Mouse (Mus musculus): ENCODE measurements around the gene Tgm6. TPM values are rescaled to one million over a fixed set of nuclear protein-coding genes. Genes with fewer than 3 reads are reported as not detected.
A peak's percentile ranks its signal among the peaks of the same experiment; 100 is the strongest.

Tgm6 gene
- not detected for total RNA-seq (2021)
- long read RNA-seq, experiment 1 = 0 reads
- long read RNA-seq, experiment 2 = 0 reads

DNA sequence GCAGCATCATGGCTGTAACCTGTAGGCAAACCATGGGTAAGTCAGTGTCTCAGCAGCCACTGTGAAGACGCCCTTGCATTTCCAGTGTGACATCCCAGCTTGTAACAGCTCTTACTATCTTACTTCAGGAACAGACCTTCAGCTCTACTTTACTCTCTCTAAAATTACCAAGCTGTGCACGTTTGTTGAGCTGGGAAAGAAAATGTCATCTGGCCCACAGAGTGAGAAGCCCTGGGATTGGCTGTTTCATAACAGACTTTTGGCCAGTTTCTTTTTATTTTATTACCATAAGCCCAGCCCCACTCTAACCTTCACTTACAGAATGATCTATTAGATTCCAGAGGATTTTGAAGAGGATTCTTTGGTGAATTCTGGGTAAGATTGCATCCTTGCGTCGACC is at the start of gene Tgm6:
Gene Tgm6 (plus strand): TSS at position 301 of the 400 bp plus-strand sequence.
- DNase-seq = no peak

DNA sequence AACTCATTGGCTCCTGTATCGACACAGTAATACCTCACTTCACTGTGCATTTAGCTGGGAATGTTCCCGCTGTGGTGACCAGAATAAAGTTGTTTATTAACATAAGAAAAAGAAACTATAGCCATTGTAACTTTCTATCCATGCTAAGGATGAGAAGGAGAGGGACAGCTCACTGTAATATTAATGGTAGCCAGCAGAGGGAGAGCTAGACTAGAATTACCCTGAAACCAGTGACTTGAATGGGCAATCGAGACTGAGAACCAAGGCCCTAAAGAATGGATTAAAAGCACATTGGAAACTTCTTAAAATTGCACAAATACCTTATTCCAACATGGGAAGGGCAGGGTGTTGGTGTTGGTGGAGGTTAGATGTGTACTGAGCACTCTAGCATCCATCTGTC is 44.0 kb upstream of the Tgm6 start:
- peak; percentile 5 to 40 for DNase-seq

DNA sequence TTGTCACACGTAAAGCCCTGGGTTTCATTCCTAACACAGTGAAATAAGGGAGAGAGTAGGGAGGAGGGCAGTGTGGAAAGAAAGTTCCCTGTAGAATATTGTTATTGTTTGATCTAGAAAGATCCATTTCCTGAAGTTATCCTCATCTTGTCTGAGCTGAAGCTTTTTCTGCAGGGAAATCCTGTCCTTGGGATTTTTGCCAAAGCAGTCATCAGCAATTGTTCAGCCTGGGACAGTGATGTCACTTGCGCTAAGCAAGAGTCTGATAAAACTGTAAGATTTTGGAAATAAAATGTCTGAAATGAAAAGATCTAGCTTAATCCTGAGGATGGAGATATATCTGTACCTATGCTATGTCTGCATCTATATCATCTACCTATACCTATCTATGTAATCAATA is 41.8 kb upstream of the Tgm6 start:
- DNase-seq = no peak

DNA sequence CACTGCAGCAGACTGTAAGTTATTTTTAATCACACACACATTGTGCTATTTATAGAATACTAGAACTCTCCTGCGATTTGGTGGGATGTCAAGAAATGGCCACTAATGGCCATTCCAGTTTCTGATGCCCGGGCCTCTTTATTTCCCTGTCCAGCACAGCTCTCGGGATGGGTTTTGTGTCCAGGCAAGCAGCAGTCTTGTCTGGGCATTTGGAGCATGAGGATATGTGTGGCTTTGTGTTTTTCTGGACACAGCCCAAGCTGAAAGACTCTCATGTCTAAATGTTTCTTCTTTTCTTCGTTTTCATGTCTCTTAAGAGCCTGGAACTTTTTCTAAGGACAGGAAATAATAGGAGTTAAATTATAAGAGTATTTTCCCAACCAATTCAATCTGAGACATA is 588 bp downstream of the Tgm6 start:
- DNase-seq = no peak

DNA sequence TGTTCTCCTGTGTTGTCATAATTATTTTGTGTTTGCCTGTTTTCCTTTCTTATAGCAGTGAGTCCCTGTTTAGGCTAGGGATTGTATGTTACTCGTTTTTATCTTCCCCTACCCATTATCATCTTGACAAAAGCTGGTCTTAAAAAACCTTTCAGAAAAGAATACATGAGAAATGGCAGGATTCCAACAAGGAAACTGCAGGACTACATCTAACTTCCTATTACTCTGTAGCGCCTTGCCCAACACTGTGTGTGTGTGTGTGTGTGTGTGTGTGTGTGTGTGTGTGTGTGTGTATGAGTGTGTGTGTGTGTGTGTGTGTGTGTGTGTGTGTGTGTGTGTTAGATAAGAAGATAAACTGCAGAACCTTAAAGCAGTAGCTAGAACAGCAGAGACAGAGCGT is 1.2 kb downstream of the Tgm6 start:
- no peak for DNase-seq

DNA sequence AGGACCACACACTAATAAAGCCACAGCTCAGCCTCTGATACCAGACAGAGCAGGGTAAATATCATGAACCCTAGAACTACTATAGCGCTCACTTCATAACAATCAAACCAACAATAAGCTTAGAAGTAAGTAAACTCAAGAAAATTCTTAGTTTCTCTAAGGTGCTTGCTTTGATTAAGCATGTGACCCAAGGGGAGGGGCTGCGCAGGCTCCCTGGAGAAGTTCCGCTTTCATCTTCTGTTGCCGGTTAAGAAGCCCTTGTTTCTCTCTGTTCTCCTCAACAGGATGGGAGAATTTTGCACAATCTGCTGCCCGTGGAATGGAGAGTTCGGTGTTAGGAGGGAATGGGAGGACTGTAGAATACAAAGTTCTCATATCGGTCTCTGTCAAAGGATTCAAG is 6.4 kb downstream of the Tgm6 start:
- DNase-seq = no peak

DNA sequence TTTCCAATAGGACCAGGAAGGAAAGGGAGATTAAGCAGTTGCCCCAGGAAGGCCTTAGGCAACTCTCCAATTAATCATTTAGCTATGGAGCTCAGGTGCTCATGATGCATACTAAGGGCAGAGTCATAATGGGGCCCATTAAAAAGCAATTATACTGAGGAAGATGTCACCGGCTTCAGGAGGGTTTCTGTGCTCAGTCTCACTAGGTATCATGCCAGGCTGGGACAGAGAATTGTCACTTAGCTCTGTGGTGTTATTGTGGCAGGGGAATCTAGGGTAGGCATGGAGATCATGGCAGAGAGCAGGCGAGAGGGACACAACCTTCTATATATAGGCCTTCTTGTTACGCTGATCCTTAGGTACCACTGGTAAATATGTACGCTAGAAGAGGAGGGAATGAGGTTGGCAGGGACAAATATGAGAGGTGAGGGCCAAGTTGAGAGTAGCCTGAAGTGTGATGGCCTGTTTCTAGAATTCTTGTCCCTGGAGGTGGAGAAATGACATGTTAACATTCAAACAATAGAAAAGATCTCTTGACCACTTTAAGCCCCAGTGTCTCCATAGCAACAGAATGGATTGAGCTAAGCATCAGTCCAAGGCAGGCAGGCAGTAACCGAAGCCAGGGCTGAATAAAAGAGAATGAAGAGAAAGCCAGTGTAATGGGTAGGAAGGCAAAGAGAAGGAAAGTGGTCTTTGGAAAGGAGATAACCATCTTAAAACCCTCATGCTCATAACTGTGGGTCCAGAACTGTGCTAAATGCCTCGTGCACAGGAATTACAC is 13.3 kb downstream of the Tgm6 start:
- no peak for DNase-seq

DNA sequence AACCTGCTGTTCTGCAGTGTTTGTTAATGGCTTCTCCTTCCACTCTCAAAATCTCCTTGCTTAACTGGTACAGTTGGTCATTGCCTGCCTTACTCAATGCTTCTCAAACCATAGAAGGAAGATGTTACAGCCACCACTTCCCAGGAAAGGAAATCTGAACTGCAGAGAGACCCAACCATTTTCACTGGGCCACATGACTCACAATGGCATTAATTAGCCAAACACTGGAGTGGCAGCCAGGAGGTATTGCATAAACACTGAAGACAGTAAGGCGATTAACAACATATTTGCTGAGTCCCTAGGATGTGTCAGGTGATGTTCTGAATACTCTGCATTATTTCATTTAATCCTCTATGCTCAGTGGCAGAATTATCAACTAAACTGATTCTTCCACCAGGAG is 13.9 kb downstream of the Tgm6 start:
- DNase-seq = no peak

DNA sequence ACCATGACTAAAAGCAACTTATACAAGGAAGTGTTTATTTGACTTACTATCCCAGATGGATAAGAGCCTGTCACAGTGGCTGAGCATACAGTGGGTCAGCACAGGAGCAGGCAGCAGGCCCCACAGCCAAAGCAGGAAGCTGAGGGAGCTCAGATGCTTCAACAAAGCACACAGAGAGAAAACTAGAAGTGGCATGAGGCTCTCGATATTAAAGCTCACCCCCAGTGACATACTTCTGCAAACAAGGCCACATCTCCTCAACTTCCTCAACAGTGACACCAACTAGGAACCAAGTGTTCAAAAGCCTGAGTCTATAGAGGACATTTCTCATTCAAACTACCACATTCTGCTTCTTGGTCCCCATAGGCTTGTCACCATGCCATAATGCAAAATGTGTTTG is 17.5 kb downstream of the Tgm6 start:
- no peak for DNase-seq

DNA sequence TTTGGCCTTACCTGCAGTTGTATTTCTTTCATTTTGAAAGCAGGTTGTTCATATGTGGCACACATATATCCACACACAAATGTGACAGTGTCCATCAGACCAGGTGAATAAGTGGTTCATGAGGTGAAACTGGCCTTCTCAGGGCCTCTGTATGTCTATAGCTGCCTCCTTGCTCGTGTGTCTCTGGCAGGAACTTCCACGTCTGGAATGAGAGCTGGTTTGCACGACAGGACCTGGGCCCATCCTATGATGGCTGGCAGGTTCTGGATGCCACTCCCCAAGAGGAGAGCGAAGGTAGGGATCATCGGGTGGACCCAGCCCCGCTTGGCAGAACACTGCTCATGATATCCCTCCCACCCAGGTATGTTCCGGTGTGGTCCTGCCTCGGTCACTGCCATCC is 30.8 kb downstream of the Tgm6 start:
- DNase-seq = no peak

DNA sequence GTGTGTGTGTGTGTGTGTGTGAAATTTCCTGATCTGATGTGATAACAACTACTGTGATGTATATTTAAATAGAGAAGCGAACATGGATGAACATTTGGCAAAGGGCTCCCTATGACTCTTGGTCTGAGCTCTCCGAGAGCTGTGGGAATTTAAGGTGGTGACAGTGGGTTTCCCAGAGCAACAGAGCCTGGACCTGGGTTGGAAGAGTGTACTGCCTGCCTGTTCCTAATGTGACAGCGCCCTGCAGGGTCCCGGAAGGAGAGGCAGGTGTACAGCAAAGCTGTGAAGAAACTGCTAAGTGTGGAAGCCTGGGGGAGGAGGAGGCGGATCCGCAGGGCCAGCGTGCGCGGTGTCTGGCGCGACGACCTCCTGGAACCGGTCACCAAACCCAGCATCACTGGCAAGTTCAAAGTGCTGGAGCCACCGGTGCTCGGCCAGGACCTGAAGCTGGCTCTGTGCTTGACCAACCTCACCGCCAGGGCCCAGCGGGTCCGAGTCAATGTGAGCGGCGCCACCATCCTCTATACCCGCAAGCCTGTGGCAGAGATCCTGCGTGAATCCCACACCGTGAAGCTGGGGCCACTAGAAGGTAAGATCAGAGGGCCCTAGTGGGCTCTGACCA is 32.6 kb downstream of the Tgm6 start:
- no peak for DNase-seq

DNA sequence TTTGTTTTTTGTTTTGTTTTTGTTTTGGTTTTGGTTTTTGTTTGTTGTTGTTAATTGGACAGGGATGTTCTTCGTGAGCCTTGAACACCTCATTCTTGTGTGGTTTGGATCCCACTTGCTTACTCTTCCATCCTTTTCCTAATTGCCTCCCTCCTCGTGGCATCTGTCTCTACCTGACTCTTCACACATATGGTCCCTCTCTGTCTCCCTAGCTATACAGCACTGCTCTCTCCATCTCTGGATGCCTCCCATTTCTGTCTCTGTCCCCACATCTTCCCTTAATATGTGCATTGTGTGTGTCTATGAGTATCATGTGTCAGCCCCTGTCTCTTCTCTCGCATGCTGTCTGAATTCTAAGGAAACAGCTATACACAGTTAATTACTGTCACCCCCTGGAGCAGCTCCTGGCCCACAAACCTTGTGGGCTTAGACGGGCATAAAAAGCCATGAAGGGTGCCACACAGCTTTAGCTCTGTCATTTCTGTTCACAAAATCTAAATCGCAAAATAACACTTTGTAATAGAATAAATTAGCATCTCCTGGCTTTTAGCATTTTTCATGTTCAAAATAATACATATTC is 34.0 kb downstream of the Tgm6 start:
- DNase-seq = no peak

DNA sequence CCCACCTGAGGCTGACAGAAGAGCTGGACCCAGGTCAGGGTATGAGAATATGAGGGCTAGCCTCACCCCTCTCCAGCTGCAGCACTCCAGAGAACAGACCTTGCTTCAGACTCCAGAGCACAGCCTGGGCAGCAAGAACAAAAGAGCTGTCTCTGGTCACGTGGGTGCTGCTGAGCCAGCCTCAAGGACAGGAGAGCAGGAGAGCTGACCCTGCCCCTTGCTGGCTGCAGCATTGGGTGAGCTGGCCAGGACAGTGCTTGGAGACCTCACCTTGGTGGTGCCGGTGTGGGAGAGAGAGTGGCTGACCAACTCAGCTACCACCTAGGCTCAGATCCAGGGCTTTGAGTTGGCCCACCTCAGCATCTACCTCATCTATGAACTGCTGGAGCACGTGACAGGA is 43.0 kb downstream of the Tgm6 start:
- no peak for DNase-seq

DNA sequence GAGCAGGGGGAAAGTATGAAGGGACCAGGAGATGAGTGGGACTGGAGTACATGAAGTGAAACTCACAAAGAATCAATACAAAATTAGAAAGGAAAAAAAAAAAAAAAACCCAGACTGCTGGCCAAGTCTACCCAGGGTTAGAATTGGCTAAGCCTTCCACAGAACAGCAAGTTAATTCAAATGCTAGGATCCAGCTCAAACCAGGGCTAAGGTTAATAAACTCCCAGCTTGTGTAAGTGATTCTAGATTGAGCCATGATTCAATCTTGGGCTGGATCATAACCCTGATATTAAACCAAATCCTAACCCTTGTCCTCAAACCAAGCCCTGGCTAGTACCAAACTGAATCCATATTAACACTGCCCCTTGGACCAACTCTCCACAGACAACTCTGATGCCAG is 43.6 kb downstream of the Tgm6 start:
- DNase-seq = no peak

DNA sequence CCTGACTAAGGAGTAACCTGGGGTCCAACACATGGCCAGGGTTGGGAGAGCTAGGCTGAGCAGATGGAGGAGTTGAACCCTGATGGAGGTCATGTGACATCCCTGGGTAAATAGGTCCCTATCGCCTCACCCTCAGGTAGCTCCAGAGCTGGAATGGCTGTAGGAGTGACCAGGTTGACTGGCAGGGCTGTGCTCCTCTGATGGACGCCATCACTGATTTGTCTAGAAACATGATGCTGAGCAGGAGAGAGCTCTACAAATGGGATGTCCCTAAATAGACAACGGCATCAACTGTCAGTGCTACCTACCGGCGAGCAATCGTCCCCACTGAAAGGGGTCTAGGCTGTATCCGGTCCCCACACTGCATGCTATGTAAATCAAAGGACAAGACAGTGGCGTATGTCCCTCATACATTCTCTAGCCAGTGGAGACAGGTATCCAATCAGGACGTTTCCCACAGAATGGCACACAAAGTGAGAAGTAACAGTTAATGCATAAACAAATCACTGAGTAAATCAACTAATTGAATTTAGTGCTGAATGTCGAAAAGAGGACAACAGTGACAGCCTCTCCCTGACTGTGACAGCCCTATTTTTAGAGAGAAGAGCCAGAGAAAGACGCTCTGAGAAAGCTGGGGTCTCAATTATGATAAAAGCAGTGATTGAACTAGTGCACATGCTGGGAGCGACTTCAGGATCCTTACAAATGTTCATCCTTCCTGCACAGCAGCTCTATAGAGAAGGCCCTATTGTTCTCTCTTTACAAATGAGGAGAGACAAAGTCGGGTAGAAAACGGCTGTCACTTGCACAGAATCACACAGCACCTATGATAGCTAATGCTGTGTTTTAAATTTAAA is 45.2 kb downstream of the Tgm6 start:
- DNase-seq = no peak

DNA sequence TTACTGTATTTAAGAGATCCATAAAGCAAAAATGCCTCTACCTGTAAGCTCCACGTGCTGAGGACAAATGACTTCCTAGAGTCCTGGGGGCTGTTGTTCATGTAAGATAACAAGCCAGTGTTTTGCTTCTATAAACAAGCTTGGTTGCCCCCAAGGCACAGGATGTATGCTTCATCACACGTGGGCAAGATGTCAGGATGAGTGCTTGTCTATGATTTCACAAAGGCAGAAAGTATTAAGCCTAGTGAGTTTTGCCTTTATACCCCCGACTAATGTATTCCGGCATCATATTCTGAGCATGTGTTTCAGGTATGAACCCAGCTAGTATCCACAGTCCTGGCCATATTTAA is 45.8 kb downstream of the Tgm6 start:
- DNase-seq = no peak

DNA sequence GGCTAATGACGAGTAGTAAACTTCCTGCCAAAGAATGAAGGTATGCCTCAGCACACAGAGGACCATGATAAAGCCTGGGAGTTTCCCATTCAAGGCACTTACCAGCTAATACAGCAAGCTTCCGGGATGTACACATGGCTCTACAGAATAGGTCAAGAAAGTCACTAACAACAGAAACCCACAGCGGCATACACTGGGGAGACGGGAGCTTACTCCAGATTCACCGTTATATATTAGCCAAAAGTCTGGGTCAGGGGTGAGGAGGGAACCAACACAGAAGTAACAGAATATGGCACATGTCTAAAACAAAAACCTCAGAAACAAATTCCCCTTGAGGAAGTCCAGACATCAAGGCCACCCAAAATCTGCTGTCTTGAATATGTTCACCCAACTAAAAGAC is 50.5 kb downstream of the Tgm6 start:
- no peak for DNase-seq

DNA sequence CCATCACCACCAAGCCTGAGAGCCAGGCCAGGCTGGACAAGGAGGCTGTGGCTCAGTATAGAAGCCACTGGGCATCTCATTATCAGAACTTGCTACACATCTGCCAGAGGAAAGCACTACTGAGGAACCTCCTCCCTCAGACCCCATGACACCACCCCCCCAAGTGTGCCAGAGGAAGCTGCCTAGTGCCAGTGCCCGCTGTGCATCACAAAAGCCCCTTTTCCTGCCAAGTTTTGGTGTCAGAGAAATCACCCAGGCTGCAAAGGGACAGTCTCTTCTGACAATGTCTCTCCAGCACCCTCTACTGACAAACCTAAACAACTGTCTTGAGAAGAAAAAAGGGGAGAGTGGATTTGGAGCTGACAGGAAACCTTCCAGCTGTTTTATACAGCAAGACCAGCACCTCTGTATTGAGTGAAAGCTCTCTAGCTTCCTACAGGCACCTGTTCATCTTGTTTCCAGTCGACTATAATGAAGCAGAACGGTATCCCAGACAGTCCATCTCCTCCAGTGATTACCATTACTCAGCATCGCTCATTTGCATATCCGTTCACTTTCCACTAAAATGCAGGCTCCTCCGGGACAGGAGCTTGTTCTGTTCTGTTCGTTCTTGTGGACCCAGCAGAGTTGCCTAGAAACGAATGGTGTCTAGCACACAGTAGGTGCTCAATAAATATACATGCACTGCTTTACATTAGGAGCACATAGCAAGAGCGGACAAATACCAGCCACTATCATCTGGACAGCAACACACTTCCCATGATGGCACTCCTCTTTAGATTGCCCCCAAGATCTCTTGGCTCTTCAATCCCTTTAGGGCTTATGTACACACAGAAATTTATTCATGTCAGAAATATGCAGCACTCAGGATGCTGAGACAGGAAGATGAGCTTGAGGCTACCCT is 54.3 kb downstream of the Tgm6 start:
- DNase-seq = peak; percentile 5 to 18

DNA sequence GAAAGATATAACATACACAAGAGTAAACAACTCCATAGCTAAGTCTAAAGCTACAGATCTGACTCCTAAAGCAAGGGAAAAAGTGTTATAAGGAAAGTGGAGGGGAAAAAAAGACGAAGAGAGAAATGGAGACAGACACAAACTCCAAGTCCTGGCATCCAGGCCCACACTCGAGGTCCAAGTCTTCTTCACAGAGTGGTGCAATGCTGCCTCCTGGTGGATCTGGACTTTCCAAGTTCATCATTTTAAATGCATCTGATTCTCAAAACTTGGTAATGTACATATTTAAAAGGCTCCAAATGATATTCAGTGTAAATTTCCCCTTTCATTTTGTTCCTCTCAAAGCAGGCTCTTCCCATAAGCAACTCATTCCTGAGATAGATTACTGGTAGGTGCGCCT is 55.6 kb downstream of the Tgm6 start:
- peak; percentile 23 to 71 for DNase-seq

DNA sequence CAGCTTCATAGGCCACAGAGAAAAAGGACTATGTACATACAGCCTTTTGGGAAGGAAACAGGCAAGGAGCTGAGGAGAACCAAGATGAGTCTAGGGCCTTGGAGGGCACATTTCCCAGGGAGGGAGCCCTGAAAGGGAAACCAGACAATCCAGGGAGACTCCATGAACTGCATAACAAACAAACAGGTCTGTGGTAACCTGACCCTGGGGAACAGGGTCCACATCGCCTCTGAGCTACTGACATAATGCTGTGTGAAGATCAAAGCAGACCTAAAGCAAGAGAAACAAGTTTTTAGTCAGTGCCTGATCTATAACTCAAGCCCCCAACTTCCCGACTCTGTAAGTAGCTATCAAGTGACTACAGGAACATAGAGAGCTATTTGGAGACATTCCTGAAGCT is 59.5 kb downstream of the Tgm6 start:
- DNase-seq = no peak

DNA sequence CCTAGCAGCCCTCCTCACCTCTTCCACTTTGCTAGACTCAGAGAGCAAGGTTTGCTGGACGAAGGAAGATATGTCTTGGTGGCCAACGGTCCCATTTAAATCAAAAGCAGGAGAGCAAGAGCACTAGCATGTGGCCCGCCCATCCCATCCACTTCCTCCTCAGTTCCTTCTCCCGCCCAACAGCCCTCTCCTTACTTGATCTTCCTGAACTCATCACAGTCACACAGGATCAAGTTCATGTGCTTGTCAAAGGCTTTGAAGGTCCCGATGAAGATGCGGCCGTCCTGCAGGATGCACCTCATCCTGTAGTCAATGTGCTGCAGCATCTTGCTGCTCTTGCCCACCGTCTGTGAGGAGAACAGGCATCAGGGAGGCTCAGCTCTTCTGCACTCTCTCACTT is 64.6 kb downstream of the Tgm6 start:
- DNase-seq = peak in 1 of 2 experiments; percentile 5

DNA sequence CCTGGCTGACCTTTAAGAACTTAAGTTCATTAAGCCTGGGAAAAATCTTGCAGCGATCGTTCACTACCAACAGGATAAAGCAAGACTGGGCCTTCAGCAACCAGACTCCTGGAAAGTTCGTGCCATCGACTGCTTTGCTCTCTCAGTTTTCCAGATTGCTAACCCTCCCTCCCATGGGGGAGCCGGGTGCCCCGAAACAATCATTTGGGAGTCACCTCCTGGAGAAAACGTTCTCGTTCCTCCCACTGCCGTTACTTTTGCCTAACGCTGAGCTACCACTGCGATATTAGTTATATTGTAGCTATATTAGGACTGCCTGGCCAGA is 66.1 kb downstream of the Tgm6 start:
- no peak for DNase-seq
